Mouse (Mus musculus): ENCODE data around the gene 1110032A03Rik. TPM values are rescaled to one million over a fixed set of nuclear protein-coding genes. Genes with fewer than 3 reads are reported as not detected.

1110032A03Rik gene
- polyA plus RNA-seq, 1 experiment from 2014 or later: 36.8 TPM

DNA sequence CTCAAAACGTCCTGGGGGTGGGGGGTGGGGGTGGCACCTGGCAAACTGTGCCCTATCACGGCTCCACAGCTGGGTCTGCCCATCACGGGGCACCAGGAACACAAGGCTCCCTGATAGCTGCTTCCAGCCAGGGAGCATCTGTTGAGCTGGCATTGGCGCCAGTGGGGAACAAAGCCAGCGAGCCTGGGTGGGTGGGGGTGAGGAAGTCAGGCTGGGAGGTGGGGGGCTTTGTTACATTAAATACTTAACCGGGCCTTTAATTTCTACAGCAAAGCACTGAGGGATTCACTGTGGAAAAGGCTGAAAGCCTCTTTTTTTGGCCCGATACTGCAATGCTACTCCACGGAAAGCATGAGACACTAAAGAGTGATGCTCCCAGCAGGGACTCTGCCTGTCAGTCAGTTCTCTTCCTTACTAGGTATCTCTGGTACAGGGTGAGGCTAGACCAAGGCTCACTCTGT lies 52.8 kb downstream of the 1110032A03Rik start:
- Histone ChIP-seq H3K27ac (replicated peaks) (no peak overlapping the region), H3K4me1 (replicated peaks; ENCODE audit: control insufficient read depth, insufficient read depth) (peaks cover 6% of the 10 kb centered on the region; the same call in 1 of the 2 replicates), H3K9ac (ENCODE audit: low read length) (no peak overlapping the region), H3K4me2 (replicated peaks; ENCODE audit: low read depth) (no peak overlapping the region), H3K9me3 (ENCODE audit: control insufficient read depth, low read length) (no peaks in the 10 kb centered on the region), H3K36me3 (ENCODE audit: control insufficient read depth, insufficient read depth, low read length) (no peaks in the 10 kb centered on the region), H3K4me3 (ENCODE audit: low read depth, low read length) (no peak overlapping the region), H3K27me3 (ENCODE audit: control insufficient read depth, insufficient read depth, low read length) (no peaks in the 10 kb centered on the region)
- DNase-seq (ENCODE audit: low spot score) (no peak), ATAC-seq (ENCODE audit: low FRiP score, low TSS enrichment) (no peak)
- 57% methylated on average over 8 of the region's 8 CpGs for WGBS
- no peak for TF ChIP-seq EP300 (optimal IDR thresholded peaks at IDR 0.05)
- TF ChIP-seq CTCF (IDR thresholded peaks at IDR 0.05; ENCODE audit: low read depth): no peak

DNA sequence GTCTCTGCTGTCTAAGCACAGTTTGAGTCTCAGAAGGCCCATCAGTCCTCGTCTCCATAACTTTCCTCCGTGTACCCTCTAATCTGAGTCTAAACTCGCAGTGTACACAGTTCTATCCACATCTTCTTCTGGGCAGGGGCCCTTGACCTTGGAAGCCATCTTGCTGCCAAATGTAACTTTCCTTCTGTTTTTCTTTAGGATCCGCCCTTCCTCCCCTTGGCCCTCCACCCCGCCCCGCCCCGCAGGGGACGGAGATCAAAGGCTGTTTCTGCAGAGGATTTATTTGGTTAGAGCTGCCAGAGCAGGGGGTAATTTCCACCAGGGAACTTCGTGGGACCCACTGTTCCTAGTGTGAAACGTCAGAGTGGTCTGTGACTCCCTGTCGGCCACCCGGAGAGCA lies 54.3 kb downstream of the 1110032A03Rik start:
- DNase-seq (ENCODE audit: low spot score): no peak
- TF ChIP-seq EP300 (optimal IDR thresholded peaks at IDR 0.05): no peak
- no peak for TF ChIP-seq CTCF (IDR thresholded peaks at IDR 0.05; ENCODE audit: low read depth)
- Histone ChIP-seq H3K27ac (replicated peaks) (no peak overlapping the region), H3K9me3 (ENCODE audit: control insufficient read depth, low read length) (no peaks in the 10 kb centered on the region), H3K36me3 (ENCODE audit: control insufficient read depth, insufficient read depth, low read length) (no peaks in the 10 kb centered on the region), H3K9ac (ENCODE audit: low read length) (no peak overlapping the region), H3K4me3 (ENCODE audit: low read depth, low read length) (no peak overlapping the region), H3K27me3 (ENCODE audit: control insufficient read depth, insufficient read depth, low read length) (no peaks in the 10 kb centered on the region), H3K4me2 (replicated peaks; ENCODE audit: low read depth) (no peak overlapping the region), H3K4me1 (replicated peaks; ENCODE audit: control insufficient read depth, insufficient read depth) (0 out of 2 replicates have a peak, but pooled peaks cover 6% of the 10 kb centered on the region)
- no peak for ATAC-seq (ENCODE audit: low FRiP score, low TSS enrichment)
- 30% methylated on average over 12 of the region's 12 CpGs for WGBS

DNA sequence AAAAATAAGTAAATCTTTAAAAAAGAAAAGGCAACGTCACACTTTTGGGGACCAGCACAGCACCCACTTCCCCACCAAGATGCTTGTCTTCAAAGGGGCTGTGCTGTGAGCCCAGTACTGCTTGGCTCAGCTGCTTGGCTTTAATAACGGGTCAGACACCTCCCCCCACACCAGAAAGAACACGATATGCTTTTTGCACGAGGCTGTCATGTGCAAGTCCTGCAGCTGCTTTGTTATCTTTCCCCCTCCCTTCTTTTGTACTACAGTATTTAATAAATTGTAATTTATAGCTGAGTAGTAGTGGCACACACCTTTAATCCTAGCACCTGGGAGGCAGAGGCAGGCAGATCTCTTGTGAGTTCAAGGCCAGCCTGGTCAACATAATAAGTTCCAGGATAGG lies 56.4 kb downstream of the 1110032A03Rik start:
- Histone ChIP-seq H3K9ac (ENCODE audit: low read length) (no peak overlapping the region), H3K27me3 (ENCODE audit: control insufficient read depth, insufficient read depth, low read length) (no peaks in the 10 kb centered on the region), H3K27ac (replicated peaks) (no peak overlapping the region), H3K36me3 (ENCODE audit: control insufficient read depth, insufficient read depth, low read length) (no peaks in the 10 kb centered on the region), H3K4me2 (replicated peaks; ENCODE audit: low read depth) (no peak overlapping the region), H3K4me3 (ENCODE audit: low read depth, low read length) (no peak overlapping the region), H3K9me3 (ENCODE audit: control insufficient read depth, low read length) (no peaks in the 10 kb centered on the region), H3K4me1 (replicated peaks; ENCODE audit: control insufficient read depth, insufficient read depth) (0 out of 2 replicates have a peak, but pooled peaks cover 6% of the 10 kb centered on the region)
- TF ChIP-seq CTCF (IDR thresholded peaks at IDR 0.05; ENCODE audit: low read depth) (no peak), EP300 (optimal IDR thresholded peaks at IDR 0.05) (no peak)
- ATAC-seq (ENCODE audit: low FRiP score, low TSS enrichment): no peak
- whole genome bisulfite sequencing: 60% methylated on average over 4 of the region's 4 CpGs
- DNase-seq (ENCODE audit: low spot score): no peak

GRCm38 (mm10) chr9:50714188-50714587 lies 61.1 kb downstream of the 1110032A03Rik start:
- Histone ChIP-seq H3K36me3 (ENCODE audit: control insufficient read depth, insufficient read depth, low read length) (no peaks in the 10 kb centered on the region), H3K27me3 (ENCODE audit: control insufficient read depth, insufficient read depth, low read length) (no peaks in the 10 kb centered on the region), H3K4me1 (replicated peaks; ENCODE audit: control insufficient read depth, insufficient read depth) (no peaks in the 10 kb centered on the region), H3K9ac (ENCODE audit: low read length) (no peak overlapping the region), H3K4me3 (ENCODE audit: low read depth, low read length) (no peak overlapping the region), H3K9me3 (ENCODE audit: control insufficient read depth, low read length) (no peaks in the 10 kb centered on the region), H3K27ac (replicated peaks) (no peak overlapping the region), H3K4me2 (replicated peaks; ENCODE audit: low read depth) (no peak overlapping the region)
- TF ChIP-seq EP300 (optimal IDR thresholded peaks at IDR 0.05): no peak
- TF ChIP-seq CTCF (IDR thresholded peaks at IDR 0.05; ENCODE audit: low read depth): no peak
- 29% methylated on average over 4 of the region's 4 CpGs for WGBS
- peak; percentile 60; the same call in 1 of the 2 replicates for ATAC-seq (ENCODE audit: low FRiP score, low TSS enrichment)
- no peak for DNase-seq (ENCODE audit: low spot score)

Other genes with a start within 250 kb of the 1110032A03Rik start
- 83.8 and 87.0 TPM in 2 replicates for gene Pts, start 246.8 kb downstream of the 1110032A03Rik start, polyA plus RNA-seq (2015; fragmentation: Nextera tagmentation; extraction: Ambion mirVana)
- 290 and 317 TPM in 2 replicates for gene Il18, start 220.7 kb downstream of the 1110032A03Rik start, polyA plus RNA-seq (2015; fragmentation: Nextera tagmentation; extraction: Ambion mirVana)
- gene Bco2, start 220.3 kb downstream of the 1110032A03Rik start, polyA plus RNA-seq (2015; fragmentation: Nextera tagmentation; extraction: Ambion mirVana): 4.7 and 5.3 TPM in 2 replicates
- gene Tex12, start 214.2 kb downstream of the 1110032A03Rik start, polyA plus RNA-seq (2015; fragmentation: Nextera tagmentation; extraction: Ambion mirVana): not detected in 2 replicates
- 425 and 428 TPM in 2 replicates for gene Sdhd, start 171.7 kb downstream of the 1110032A03Rik start, polyA plus RNA-seq (2015; fragmentation: Nextera tagmentation; extraction: Ambion mirVana)
- 252 and 278 TPM in 2 replicates for gene Timm8b, start 171.6 kb downstream of the 1110032A03Rik start, polyA plus RNA-seq (2015; fragmentation: Nextera tagmentation; extraction: Ambion mirVana)
- 2.2 and 3.2 TPM in 2 replicates for gene Pih1d2, start 158.2 kb downstream of the 1110032A03Rik start, polyA plus RNA-seq (2015; fragmentation: Nextera tagmentation; extraction: Ambion mirVana)
- 14.3 and 16.1 TPM in 2 replicates for gene Nkapd1, start 158.1 kb downstream of the 1110032A03Rik start, polyA plus RNA-seq (2015; fragmentation: Nextera tagmentation; extraction: Ambion mirVana)
- gene Dlat, start 115.7 kb downstream of the 1110032A03Rik start, polyA plus RNA-seq (2015; fragmentation: Nextera tagmentation; extraction: Ambion mirVana): 36.7 and 45.2 TPM in 2 replicates
- 6.6 and 6.9 TPM in 2 replicates for gene Dixdc1, start 36.0 kb downstream of the 1110032A03Rik start, polyA plus RNA-seq (2015; fragmentation: Nextera tagmentation; extraction: Ambion mirVana)
- 22.3 and 22.4 TPM in 2 replicates for gene 2310030G06Rik, start 29.0 kb downstream of the 1110032A03Rik start, polyA plus RNA-seq (2015; fragmentation: Nextera tagmentation; extraction: Ambion mirVana)
- 147 and 174 TPM in 2 replicates for gene Cryab, start 24.2 kb downstream of the 1110032A03Rik start, polyA plus RNA-seq (2015; fragmentation: Nextera tagmentation; extraction: Ambion mirVana)
- gene Hspb2, start 23.2 kb downstream of the 1110032A03Rik start, polyA plus RNA-seq (2015; fragmentation: Nextera tagmentation; extraction: Ambion mirVana): 21.6 and 23.4 TPM in 2 replicates
- gene Fdxacb1, start 7.3 kb downstream of the 1110032A03Rik start, polyA plus RNA-seq (2015; fragmentation: Nextera tagmentation; extraction: Ambion mirVana): 7.2 and 8.3 TPM in 2 replicates
- 19.7 and 19.8 TPM in 2 replicates for gene Alg9, start 501 bp downstream of the 1110032A03Rik start, polyA plus RNA-seq (2015; fragmentation: Nextera tagmentation; extraction: Ambion mirVana)
- gene Ppp2r1b, start 69.8 kb upstream of the 1110032A03Rik start, polyA plus RNA-seq (2015; fragmentation: Nextera tagmentation; extraction: Ambion mirVana): 32.6 and 33.2 TPM in 2 replicates
- gene Sik2, start 233.6 kb upstream of the 1110032A03Rik start, polyA plus RNA-seq (2015; fragmentation: Nextera tagmentation; extraction: Ambion mirVana): 9.8 and 10.1 TPM in 2 replicates